Mouse (Mus musculus) cerebellum, postnatal 4 days (tissue): ENCODE measurements around the gene Shisa9.
A peak's percentile ranks its signal among the peaks of the same experiment; 100 is the strongest.
"Not testable (repeated sequence)": the region's sequence is repeated elsewhere in the genome, so short reads cannot be mapped to it uniquely, and the experiment has no call there.

Experiments used
- DNase-seq, 2 experiments: peaks; one replicate each; pipeline ENCODE4 v3.0.0; 2022; ENCODE audit warnings: low spot score in 2 of 2, mixed read lengths in 1 of 2

The Shisa9 gene

DNA sequence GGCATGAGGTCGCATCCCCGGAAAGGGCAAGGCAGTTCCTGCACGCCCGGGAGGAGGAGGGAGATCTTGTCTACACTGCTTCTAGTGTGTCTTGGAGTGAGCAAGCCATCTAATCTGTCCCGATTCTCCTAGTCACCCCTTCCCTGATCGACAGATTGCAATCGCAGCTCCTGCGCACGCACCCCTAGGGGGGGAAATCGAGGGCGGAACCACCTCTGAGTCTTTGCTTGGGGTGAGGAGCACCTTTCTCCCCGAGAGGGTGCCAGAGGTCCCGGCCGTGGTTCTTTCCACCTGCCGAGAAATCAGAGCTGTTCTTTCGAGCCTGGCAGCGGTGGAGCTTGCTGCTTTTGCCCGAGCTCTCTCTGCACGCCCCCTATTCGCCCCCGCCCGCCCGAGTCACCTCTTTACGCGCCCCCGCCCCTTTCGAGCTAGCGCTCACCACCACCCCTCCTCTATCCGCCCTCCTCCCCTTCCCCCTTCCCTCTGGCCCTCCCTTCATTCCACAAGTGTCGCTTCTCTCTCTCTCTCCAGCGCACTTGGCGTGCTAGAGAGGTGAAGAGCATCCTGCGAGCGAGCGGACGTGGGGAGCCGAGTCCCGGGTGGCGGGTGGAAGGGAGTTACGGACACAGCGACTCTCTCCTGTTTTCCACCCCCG, at the start of gene Shisa9:
TSS of gene Shisa9 (plus strand) at position 498 of the 655 bp plus-strand sequence.
- peak; percentile 30 to 59 for DNase-seq

DNA sequence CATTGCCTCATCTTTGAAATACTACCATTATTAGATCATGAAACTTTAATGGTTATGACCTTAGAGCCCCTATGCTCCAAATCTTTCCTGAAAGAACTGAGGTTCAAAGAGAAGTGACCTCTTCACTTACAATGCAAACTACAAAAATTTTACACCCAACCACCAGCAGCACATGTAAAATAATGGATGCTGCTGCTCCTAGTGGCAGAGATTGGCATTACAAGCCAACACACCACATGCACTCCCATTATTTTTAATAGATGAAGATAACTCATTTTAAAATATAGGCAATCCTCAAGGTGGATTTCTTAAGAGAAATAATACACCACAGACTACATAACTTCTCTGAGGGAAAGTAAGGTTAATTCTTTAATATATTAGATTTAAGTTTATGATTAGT, 43.4 kb upstream of the Shisa9 start:
- DNase-seq: peak in 1 of 2 experiments; percentile 53

DNA sequence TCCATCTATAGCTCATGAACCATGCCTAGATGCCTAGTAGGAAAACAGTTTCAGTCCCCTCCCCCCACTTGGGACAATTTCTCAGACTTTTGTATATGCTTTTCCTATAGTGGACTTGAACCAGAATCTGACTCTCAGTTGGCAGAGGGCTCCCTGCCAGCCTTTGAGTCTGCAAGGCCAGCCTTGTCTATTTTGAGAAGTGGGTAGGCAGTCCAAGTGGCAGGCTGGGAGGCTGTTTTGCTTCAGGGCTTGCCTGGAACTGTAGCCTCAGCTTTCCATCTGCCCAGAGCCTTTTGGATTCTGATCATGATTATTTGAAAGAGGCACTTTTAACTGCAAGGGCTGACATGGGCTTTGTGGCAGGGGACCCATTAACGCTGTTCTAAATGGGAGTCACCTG, 23.2 kb upstream of the Shisa9 start:
- no peak for DNase-seq

DNA sequence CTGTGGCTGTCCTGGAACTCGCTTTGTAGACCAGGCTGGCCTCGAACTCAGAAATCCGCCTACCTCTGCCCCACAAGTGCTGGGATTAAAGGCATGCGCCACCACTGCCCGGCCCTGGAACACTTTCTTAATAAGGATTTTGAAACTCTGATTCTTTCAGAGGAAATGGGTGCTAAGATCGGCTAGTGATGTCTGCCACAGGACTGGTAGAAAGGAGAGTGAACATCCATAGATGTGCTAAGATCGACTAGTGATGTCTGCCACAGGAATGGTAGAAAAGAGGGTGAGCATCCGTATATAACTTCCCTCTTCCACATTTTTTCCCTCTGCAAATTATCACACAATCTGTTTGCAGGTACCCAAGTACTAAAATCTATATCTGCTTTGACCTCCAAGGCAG, 17.9 kb upstream of the Shisa9 start:
- no peak for DNase-seq

DNA sequence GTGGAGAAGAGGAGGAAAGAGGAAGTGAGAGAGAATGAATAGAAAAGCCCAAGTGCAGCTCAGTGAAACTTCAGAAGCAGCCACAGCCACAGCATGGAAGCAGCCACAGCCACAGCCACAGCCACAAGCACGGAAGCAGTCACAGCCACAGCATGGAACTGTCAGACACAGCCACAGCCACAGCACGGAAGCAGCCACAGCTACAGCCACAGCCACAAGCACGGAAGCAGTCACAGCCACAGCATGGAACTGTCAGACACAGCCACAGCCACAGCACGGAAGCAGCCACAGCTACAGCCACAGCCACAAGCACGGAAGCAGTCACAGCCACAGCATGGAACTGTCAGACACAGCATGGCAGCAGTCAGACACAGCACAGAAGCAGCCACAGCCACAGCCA, 17.1 kb upstream of the Shisa9 start:
- DNase-seq: not testable (repeated sequence)

DNA sequence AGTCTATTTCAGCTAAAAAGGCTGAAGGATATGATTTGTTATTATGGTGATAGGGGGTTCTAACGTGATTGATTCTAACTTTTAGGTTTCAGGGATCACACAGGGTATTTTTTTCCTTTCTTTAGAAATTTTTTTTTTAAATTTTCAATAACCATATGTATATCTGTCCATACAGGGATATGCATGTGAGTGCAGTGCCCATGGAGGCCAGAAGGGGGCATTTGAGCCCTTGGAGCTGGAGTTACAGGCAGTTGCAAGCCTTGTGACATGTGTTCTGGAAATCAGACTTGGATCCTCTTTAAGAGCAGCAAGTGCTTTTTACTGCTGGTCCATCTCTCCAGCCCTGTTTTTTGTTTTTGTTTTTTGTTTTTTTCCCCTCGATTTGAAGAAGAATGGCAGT, 16.3 kb upstream of the Shisa9 start:
- DNase-seq: no peak

DNA sequence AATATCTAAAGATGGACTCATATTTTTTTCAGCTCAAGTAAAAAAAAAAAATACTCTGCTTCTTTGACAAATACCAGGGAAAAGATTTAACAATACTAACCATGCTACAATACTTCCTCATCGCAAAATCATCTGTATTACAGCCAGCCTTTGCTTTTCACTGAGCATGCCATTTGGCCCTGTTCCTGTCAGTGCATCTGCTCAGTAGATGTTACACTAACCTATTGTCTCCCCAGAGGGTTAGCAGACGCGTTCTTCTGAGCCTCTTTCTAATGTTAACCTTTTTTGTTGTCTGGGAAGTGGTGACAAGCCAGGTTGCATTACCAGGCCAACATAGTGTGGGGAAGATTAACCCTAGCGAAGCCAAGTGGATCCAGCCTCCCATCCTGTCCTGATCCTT, 10.2 kb upstream of the Shisa9 start:
- no peak for DNase-seq

DNA sequence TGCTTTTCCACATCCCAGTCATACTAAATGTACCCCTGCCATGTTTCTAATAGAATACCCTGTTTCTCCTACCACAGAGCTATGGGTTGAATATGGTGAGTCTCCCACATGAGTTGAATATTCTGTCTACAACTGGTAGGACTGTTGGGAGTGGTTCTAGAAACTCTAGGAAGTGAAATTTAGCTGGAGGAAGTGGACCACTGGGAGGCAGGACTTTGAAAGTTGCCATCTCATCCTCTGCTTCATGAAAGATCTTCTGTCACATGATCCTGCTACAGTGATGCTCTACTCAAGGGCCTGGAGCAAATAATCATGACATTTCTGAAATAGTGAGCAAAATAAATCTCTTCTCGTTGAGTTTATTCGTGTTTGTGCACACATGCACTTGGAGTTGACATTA, 7.2 kb upstream of the Shisa9 start:
- DNase-seq: no peak

DNA sequence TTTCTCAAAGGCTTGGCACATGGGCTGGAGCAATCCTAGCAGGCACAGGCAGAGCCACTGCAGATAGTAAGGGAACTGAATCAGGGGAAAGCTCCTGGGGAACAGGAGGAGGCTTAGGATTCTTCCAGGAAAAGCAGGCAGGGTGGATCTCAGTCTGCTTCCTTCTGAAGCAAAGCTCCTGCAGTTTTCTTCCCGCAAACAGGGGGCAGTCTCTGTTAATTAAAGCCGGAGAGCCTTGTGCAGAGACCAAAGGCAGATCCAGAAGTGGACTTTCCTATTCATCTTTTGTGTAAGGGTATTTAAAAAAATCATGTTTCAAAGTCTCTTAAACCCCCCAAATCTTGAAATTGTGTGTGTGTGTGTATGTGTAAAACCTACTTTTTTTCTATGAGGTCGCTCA, 3.1 kb upstream of the Shisa9 start:
- peak in 1 of 2 experiments; percentile 61 for DNase-seq

DNA sequence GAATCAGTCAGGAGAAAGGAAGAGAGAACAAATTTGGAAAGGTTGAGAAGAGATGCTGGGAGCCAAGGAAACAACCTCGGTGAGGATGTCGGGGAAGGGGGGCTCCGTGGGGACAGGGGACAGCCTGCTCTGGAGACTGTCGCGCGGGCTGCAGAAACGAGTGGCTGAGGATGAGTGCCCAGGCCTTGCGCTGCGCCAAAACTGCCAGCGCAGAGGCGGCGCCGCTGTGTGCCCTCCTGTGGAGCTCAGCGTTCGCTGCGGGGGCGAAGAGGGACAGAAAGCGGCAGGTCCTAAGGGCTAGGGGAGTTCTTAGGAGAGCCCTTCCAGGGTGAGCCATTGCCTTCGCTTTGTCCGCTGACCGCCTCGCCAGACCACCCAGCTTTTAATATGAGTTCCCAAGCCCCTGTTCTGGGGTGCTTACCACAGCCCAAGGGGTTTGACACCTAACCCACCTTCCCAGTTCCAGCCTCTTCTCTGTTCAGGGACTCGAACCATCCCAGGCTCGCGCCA, 752 bp upstream of the Shisa9 start:
- peak in 1 of 2 experiments; percentile 34 for DNase-seq

DNA sequence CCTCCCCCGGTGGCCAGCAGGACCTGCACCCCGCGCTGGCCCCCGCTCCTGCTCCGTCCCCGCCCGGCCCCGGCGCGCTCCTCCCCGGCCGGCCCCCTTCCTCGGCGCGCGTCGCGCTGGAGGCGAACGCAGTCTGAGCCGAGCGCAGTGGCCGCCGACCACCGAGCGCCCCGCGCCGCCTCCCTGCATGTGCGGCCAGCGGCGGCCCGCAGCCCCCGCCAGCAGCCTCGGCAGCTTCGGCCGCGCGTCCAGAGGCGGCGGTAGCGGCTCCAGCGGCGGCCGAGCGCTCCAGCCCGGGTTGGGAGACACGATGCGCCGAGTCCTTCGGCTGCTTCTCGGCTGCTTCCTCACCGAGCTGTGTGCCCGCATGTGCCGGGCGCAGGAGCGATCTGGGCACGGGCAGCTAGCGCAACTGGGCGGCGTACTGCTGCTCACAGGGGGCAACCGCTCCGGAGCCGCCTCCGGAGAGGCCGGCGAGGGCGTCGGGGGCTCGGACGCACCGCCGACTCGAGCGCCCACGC, 418 bp downstream of the Shisa9 start:
- DNase-seq: peak in 1 of 2 experiments; percentile 43

DNA sequence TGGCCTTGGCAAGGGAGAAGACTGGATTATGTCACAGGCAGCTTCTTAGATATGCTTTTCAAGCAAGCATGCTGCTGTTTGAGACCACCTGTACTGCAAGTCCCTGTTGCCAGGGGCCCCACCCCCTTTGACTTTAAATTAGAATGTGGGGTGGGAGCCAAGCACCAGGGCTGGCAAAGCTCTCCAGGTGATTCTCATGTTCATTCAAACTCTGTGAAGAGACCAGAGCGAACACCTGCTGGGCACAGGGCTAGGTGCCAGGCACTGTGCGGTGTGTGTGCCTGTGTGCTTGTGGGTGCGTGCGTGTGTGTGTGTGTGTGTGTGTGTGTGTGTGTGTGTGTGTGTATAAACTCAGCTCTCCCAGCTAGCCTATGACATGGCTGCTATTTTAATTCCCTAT, 3.1 kb downstream of the Shisa9 start:
- no peak for DNase-seq

DNA sequence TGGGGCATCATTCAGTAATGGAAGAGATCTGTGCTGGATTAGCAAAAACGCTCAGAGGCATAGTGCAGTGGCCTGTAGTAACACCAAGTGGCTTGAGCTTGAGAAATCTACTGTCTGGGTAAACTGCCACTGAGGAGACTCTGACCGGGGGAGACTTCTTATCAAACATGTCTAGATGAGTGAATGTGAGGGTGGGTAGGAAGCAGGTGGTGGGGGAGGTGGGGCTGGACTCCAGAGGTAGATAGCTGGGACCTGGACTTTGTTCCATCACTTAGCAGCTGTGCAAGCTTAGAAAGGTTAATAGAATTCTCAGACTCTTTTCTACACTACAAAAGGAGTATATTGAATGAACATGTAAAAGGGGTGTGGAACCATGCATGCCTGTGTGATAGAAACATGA, 21.3 kb downstream of the Shisa9 start:
- DNase-seq: no peak

DNA sequence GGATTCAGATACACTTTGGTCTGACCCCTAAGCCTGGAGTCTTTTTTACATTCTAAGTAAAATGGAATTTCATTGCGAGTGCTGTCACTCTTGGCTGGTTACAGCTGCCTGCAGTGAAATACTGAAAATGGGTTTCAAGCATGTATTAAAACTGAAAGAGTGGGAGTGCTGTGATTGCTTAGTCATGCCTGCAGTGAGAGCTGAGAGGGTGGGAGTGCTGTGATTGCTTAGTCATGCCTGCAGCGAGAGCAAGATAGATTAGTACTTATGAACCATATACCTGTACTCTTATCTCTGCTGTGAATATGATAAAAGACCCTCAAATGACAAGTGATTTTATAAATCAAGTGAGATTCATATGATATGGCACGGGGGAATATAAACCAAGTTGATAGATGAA, 26.2 kb downstream of the Shisa9 start:
- no peak for DNase-seq

DNA sequence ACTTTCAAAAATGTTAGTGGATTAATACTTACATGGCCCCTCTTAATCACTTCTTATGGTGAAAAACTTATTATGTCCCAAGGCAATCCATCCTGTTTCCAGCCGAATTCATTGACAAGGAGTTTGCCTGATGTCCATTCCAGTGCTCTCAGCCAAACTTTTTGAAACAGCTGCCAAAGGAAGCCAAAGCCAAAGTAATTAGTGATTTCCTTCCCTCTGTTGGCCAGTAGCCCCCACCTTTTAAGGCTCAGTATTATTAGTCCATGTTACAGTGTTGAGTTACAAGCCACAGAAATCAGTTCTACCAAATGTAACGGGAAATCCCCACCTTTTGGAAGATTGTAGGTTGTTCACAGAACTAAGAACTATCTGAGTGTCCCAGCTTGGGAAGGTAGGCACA, 28.8 kb downstream of the Shisa9 start:
- no peak for DNase-seq

DNA sequence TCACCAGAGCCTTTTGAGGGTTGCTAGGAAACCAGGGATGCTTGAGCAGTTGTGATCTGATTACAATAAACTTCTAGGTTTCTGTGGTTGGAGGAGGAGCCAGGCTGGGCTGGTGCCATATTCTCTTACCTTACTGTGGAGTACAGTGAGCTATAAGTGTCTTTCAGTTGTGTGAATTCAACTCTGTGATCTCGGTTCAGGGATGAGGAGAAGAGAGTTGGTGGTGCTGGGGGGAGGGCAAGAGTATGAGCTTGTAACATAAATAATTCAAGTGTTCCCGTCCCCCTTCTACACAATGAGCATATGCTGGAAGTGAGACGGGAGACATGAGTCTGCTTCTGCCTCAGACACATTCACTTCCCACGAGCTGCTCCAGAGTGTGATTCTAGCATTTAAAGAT, 30.6 kb downstream of the Shisa9 start:
- no peak for DNase-seq

DNA sequence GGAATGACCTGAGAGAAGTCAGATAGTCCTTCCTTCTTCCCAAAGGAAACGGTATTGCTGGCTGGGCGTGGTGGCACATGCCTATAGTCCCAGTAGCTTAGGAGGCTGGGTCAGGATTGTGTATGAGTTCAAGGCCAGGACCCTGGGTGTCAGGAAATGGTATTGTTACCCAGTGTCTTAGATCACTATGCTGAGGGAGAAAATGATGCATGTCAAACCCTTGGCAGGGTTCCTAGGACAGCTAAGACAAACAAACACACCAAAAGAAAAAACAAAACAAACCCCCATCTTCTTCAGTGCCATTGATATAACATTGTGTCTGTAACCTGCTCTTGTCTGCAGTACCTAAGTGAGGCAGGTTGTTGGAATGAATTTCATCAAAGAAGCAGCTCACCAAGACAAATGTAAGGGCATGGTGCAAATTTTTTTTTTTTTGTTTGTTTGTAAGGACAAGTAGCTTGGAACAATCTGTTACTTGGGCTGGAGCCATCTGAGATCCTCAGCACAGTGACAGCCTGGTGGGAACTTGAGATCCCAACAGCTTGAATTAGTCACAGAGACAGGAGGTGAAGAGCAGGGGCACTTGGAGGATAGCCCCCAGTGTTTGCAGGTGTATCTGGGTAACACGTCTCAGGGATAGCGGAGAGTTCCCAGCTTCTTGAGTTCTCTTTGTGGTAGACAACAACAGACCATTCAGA, 34.2 kb downstream of the Shisa9 start:
- no peak for DNase-seq

DNA sequence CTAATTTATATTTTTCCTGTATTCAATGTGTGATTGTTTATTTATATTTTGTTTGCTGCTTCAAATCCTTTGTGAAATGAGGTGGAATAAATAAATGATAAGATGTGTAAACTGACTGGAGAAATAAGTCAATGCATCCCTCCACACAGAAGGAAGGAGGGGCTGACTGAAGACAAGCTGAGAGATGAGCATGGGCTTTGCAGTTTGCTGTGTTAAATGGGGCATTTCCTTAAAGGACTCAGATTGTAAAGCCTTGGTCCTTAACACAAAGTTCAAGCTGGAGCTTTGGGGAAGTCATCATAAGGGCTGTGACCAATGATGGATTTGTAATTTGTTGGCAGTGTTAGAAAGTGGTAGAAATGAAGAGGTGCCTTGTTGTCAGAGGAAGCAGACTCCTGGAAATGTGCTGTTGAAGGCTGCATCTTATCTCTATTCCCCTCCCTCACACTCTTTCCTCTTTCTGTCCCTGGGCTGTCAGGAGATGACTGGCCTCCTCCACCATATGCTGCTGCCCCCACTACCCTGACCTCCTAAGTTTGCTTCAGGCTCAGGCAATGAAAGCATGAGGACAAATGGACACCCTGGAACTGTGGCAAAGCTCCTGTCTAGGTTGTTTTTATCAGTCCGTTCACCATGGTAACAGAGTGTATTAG, 36.3 kb downstream of the Shisa9 start:
- DNase-seq: no peak

DNA sequence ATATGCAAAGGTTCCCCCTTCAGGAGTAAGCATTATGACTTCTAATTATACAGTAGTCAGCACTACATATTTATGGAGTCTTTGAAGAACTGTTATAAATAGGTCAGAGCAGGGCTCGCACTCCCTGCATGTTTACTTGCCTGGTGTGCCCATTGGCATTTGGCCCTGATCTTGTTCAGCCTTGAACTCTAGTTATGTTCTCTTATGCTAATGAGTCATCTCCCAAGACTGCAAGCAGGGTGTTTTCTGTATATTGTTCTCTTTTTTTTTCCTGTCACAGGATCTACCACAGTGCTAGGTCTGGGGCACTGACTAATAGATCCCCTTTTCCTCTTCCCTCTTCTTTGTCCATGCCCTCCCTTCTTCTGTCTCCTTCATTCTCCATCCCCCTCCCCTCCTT, 48.5 kb downstream of the Shisa9 start:
- DNase-seq: no peak

DNA sequence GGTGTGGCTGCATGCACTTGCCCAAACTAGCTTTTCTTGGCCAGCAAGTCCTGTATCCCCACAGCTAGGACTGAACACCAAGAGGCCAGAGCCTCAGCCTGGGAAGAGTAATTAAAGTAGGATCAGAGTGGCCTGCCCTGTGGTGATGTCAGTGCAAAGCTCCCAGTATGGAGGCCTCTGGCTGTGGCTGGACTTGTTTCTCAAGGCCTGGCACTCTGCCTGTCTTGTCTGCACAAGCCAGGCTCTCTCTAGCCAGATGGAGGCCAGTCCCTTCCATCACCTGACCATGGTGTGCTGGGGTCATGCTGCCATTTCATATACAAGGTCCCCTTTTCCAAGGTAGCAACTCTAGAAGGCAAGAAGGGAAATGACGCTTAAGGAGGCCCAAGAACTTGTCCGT, 51.0 kb downstream of the Shisa9 start:
- DNase-seq: peak in 1 of 2 experiments; percentile 20

DNA sequence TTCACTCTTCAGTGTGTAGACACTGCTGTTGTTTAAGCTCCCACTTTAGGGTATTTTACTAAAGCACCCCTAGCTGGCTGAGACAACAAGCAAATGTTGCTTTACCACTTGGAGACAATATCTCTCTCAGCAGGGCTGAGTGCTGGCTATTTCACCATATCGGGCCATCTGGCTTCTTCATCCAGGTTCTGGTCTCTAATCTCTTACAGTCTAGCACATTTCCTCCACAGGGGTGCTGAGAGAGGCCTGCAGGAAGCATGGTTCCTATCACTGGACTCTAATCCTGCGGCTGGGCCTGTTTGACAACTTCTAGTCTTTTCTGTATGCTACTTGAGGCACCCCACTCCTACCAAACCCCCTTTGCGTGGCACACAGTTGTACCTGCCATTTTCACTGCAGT, 51.7 kb downstream of the Shisa9 start:
- DNase-seq: no peak

DNA sequence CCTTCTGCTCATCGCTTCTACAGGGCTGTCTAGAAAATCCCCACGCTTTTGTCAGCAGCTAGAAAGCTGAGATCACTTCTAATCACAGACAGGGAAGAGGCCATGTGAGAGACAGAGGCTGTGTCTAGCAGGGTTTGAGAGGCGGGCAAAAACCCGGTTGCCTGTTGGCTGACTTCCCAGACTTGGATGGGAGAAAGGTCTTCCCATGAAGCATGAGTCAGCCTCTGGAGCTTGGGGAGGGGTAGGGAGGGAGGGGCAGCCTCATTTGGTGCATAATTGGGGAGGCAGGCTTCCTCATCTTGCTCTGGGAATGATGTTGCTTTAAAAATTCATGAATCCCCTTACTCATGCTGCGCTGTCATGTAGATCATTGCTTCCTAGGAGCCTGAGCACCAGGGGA, 57.0 kb downstream of the Shisa9 start:
- DNase-seq: peak; percentile 30 to 60

DNA sequence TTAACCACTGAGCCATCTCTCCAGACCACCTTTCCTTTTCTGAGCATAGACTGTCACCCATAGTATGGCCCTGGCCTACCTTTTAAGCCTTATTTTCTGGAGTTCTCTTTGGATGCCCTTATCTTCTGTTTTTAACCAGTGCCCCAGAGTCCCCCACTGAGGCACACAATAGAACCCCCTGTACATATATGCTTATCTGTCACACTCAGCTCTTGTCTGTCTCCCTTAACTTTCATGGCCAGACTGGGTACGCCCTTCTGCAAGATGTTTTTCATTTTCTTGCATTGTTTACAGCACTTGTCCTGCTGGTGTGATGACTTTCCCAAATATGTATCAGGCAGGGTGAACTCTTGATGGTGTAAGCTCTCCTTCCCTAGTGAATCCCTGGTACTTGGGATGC, 68.1 kb downstream of the Shisa9 start:
- DNase-seq: no peak
